Comparison of ENCODE assay signal across 9 mouse cellular contexts in the genomic region with DNA sequence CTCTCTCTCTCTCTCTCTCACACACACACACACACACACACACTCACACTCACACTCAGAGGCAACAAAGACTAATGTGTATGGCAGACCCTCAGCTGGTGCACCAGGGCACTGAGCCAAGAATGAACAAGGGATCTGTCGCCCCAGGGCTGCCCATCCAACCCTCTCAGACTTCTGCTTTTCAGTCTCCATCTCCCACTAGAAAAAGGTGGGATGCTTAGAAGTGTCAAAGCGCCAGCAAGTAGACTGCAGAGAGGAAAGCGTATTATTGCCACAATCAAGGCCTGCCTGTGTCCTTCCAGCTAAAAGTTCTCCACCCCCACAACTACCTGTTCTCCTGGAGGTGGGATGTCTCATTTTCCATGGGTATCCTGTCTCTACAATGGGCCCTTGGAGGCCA. TPM values are rescaled to one million over a fixed set of nuclear protein-coding genes. Genes with fewer than 3 reads are reported as not detected.
DNase-seq lines count a peak whose midpoint lies in the region; ATAC-seq lines count a peak whose summit lies in the region.
"Had no signal": no experiment of that assay in that cellular context is flagged by ENCODE, and none has a peak within 500 bp of the region (broad histone marks: within the 10 kb centered on the region; RNA-seq: fewer than 3 reads in every experiment).

No protein-coding gene starts in this region.

- no peak overlapping the region for H3K27ac ChIP-seq in heart, embryonic 10.5 days
- no peak overlapping the region for H3K27ac ChIP-seq in embryonic facial prominence, embryonic 12.5 days
- H3K27ac ChIP-seq in intestine, embryonic 15.5 days: no peak overlapping the region

- no peaks in the 10 kb centered on the region for H3K36me3 ChIP-seq in heart, embryonic 10.5 days
- H3K36me3 ChIP-seq in embryonic facial prominence, embryonic 12.5 days: no peaks in the 10 kb centered on the region
- H3K36me3 ChIP-seq in intestine, embryonic 15.5 days: no peaks in the 10 kb centered on the region

- H3K4me1 ChIP-seq in heart, embryonic 10.5 days: peaks cover 57% of the 10 kb centered on the region
- H3K4me1 ChIP-seq in embryonic facial prominence, embryonic 12.5 days: peaks cover 47% of the 10 kb centered on the region
- H3K4me1 ChIP-seq in intestine, embryonic 15.5 days (replicated peaks): peaks cover 27% of the 10 kb centered on the region

- H3K4me2 ChIP-seq in embryonic facial prominence, embryonic 12.5 days (replicated peaks): peak overlapping the region; percentile 79
- H3K4me2 ChIP-seq in intestine, embryonic 15.5 days (replicated peaks): peak overlapping the region; percentile 87

- H3K4me3 ChIP-seq in heart, embryonic 10.5 days: peak overlapping the region; percentile 91; the same call in 1 of the 2 replicates
- H3K4me3 ChIP-seq in embryonic facial prominence, embryonic 12.5 days: no peak overlapping the region
- peak overlapping the region; percentile 91; the same call in 1 of the 2 replicates for H3K4me3 ChIP-seq in intestine, embryonic 15.5 days (replicated peaks)

- 84% methylated on average over 3 of the region's 3 CpGs for WGBS in heart, embryonic 10.5 days
- 79% methylated on average over 3 of the region's 3 CpGs for WGBS in embryonic facial prominence, embryonic 12.5 days
- 82% methylated on average over 3 of the region's 3 CpGs for WGBS in intestine, embryonic 15.5 days

- H3K9ac ChIP-seq in embryonic facial prominence, embryonic 12.5 days: no peak overlapping the region
- no peak overlapping the region for H3K9ac ChIP-seq in intestine, embryonic 15.5 days

- H3K27me3 ChIP-seq in heart, embryonic 10.5 days (ENCODE audit: insufficient read depth, poor library complexity, severe bottlenecking): peaks cover 21% of the 10 kb centered on the region; the same call in 1 of the 2 replicates
- 0 out of 2 replicates have a peak, but pooled peaks cover 6% of the 10 kb centered on the region for H3K27me3 ChIP-seq in embryonic facial prominence, embryonic 12.5 days
- H3K27me3 ChIP-seq in intestine, embryonic 15.5 days (replicated peaks): no peaks in the 10 kb centered on the region

- no peaks in the 10 kb centered on the region for H3K9me3 ChIP-seq in heart, embryonic 10.5 days
- H3K9me3 ChIP-seq in embryonic facial prominence, embryonic 12.5 days: no peaks in the 10 kb centered on the region
- no peaks in the 10 kb centered on the region for H3K9me3 ChIP-seq in intestine, embryonic 15.5 days

- no peak for ATAC-seq in embryonic facial prominence, embryonic 12.5 days (ENCODE audit: insufficient number of reproducible peaks, insufficient read depth, low FRiP score, low TSS enrichment)
- ATAC-seq in intestine, embryonic 15.5 days: no peak

- DNase-seq in heart, embryonic 10.5 days (ENCODE audit: low spot score): no peak
- DNase-seq in heart, adult 9 months (ENCODE audit: low spot score in 2 of 2): no peak
- DNase-seq in A20 (ENCODE audit: low read depth, low spot score): peak; percentile 23
- DNase-seq in urinary bladder, postnatal 25 days (ENCODE audit: low spot score): no peak
- no peak for DNase-seq in right cerebral cortex, postnatal 36 days (ENCODE audit: low spot score in 2 of 2)
- no peak for DNase-seq in spleen, adult 18-20 months
- DNase-seq: lung, adult 18-20 months had no signal

RNA-seq across cellular contexts. Expression of a gene that starts 1.4 kb away (rescaled TPM):
- polyA plus RNA-seq in heart, embryonic 10.5 days (2016; fragmentation: Nextera tagmentation; extraction: Ambion mirVana): 52.7 and 64.6 TPM in 2 replicates
- polyA plus RNA-seq in embryonic facial prominence, embryonic 12.5 days (2016; fragmentation: Nextera tagmentation; extraction: Ambion mirVana): 50.3 and 55.7 TPM in 2 replicates
- 52.6 and 54.8 TPM in 2 replicates for polyA plus RNA-seq in intestine, embryonic 15.5 days (2015; fragmentation: Nextera tagmentation; extraction: Ambion mirVana)

RNA-seq across cellular contexts. Expression of a gene that starts 27.2 kb away (rescaled TPM):
- polyA plus RNA-seq in heart, embryonic 10.5 days (2016; fragmentation: Nextera tagmentation; extraction: Ambion mirVana): 51.3 and 55.3 TPM in 2 replicates
- polyA plus RNA-seq in embryonic facial prominence, embryonic 12.5 days (2016; fragmentation: Nextera tagmentation; extraction: Ambion mirVana): 42.6 TPM in 2 replicates
- 54.8 and 62.1 TPM in 2 replicates for polyA plus RNA-seq in intestine, embryonic 15.5 days (2015; fragmentation: Nextera tagmentation; extraction: Ambion mirVana)

RNA-seq across cellular contexts. Expression of a gene that starts 34.1 kb away (rescaled TPM):
- 0.41 and 1.1 TPM in 2 replicates for polyA plus RNA-seq in heart, embryonic 10.5 days (2016; fragmentation: Nextera tagmentation; extraction: Ambion mirVana)
- polyA plus RNA-seq in embryonic facial prominence, embryonic 12.5 days (2016; fragmentation: Nextera tagmentation; extraction: Ambion mirVana): 1.2 and 1.8 TPM in 2 replicates
- polyA plus RNA-seq in intestine, embryonic 15.5 days (2015; fragmentation: Nextera tagmentation; extraction: Ambion mirVana): 0.94 and 1.4 TPM in 2 replicates
